25 mouse cellular contexts compared by ENCODE assay signal in the genomic region with DNA sequence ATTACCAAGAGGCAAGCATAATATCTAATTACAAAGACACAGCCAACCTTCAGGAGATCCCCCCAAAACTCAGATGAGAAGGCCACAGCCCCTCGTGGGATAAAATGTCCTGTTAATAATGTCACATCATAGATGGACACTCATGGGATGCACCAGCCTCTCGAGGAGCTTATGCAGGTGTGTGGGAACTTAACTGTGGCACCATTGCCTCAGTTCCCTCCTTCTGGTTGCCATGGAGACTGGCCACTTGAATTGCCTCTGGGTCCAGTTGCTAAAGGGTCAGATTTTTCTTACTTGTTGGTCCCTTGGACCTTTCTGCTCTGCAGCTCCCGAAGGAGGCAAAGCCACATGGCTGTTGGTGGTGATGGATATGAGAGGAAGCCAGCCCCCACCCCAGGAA. TPM values are rescaled to one million over a fixed set of nuclear protein-coding genes. Genes with fewer than 3 reads are reported as not detected.
A peak's percentile ranks its signal among the peaks of the same experiment; 100 is the strongest.
DNase-seq lines count a peak whose midpoint lies in the region.
"Had no signal": no experiment of that assay in that cellular context is flagged by ENCODE, and none has a peak within 500 bp of the region (broad histone marks: within the 10 kb centered on the region; RNA-seq: fewer than 3 reads in every experiment).

No protein-coding gene starts in this region.

- intact Hi-C loops in heart, postnatal 14 days (cut with DNase I) = no loop called here

- 39% methylated on average over 3 of the region's 3 CpGs for WGBS in heart, embryonic 10.5 days

- no peak overlapping the region for H3K27ac ChIP-seq in heart, embryonic 10.5 days
- H3K27ac ChIP-seq: embryonic facial prominence, embryonic 13.5 days; forebrain, embryonic 13.5 days; gastrocnemius, adult 2 months; heart, embryonic 15.5 days; hindbrain, embryonic 13.5 days had no signal

- DNase-seq in heart, embryonic 10.5 days (ENCODE audit: low spot score) = peak; percentile 71
- DNase-seq in heart, postnatal 14 days = no peak
- DNase-seq in R1 (ENCODE audit: low read depth, low spot score) = peak; percentile 54
- DNase-seq in embryo, embryonic 10.5 days (ENCODE audit: low spot score) = peak; percentile 31
- DNase-seq in mesoderm, embryonic 11.5 days (ENCODE audit: low read depth, low spot score) = peak; percentile 34
- no peak for DNase-seq in testis, postnatal 14 days (ENCODE audit: low spot score)
- DNase-seq: adrenal gland, adult 8-10 months; adrenal gland, postnatal 25 days; cerebellum, adult 18-20 months; cerebellum, adult 9-10 months; cerebellum, postnatal 14 days; forebrain, postnatal 0 days; gastrocnemius, adult 2 months; gastrocnemius, postnatal 14 days; heart, adult 11 months; heart, postnatal 10 days; heart, postnatal 4 days; kidney, adult 11 months; kidney, adult 8-10 months had no signal

- H3K36me3 ChIP-seq in heart, embryonic 10.5 days = no peaks in the 10 kb centered on the region
- H3K36me3 ChIP-seq: embryonic facial prominence, embryonic 13.5 days; heart, embryonic 12.5 days; heart, embryonic 15.5 days; hindbrain, embryonic 13.5 days had no signal

- no peaks in the 10 kb centered on the region for H3K27me3 ChIP-seq in heart, embryonic 10.5 days (ENCODE audit: insufficient read depth, poor library complexity, severe bottlenecking)
- H3K27me3 ChIP-seq: embryonic facial prominence, embryonic 13.5 days; forebrain, embryonic 13.5 days; heart, embryonic 12.5 days; heart, embryonic 15.5 days; hindbrain, embryonic 13.5 days had no signal

- H3K4me3 ChIP-seq in heart, embryonic 10.5 days = no peak overlapping the region
- H3K4me3 ChIP-seq: embryonic facial prominence, embryonic 13.5 days; erythroblast, embryonic 14.5 days; forebrain, embryonic 13.5 days; gastrocnemius, adult 2 months; heart, embryonic 12.5 days; heart, embryonic 15.5 days; hindbrain, embryonic 13.5 days had no signal

- no peaks in the 10 kb centered on the region for H3K9me3 ChIP-seq in heart, embryonic 10.5 days
- H3K9me3 ChIP-seq: embryonic facial prominence, embryonic 13.5 days; forebrain, embryonic 13.5 days; heart, embryonic 12.5 days; heart, embryonic 15.5 days; hindbrain, embryonic 13.5 days had no signal

- H3K4me1 ChIP-seq in heart, embryonic 10.5 days = peaks cover 53% of the 10 kb centered on the region
- H3K4me1 ChIP-seq: forebrain, embryonic 13.5 days had no signal

RNA-seq across cellular contexts. Expression of gene Tor1aip1, which starts 41.4 kb away (rescaled TPM):
- 35.6 and 38.8 TPM in 2 replicates for polyA plus RNA-seq in heart, embryonic 10.5 days (2016; fragmentation: Nextera tagmentation; extraction: Ambion mirVana)
- total RNA-seq in heart, postnatal 14 days (2021) = 10 to 100 TPM; 70.8 to 74.8 TPM

RNA-seq across cellular contexts. Expression of gene Tor1aip2, which starts 42.5 kb away (rescaled TPM):
- 92.8 and 108 TPM in 2 replicates for polyA plus RNA-seq in heart, embryonic 10.5 days (2016; fragmentation: Nextera tagmentation; extraction: Ambion mirVana)
- 10 to 100 TPM; 49.4 to 50.1 TPM for total RNA-seq in heart, postnatal 14 days (2021)

Comparison
In these comparisons a context has a peak if more than half of its experiments do, and no peak if none do; other contexts are left out.
1. DNase-seq: peak in heart, embryonic 10.5 days (single experiment), R1 (single experiment), embryo, embryonic 10.5 days (single experiment) and mesoderm, embryonic 11.5 days (single experiment); none in heart, postnatal 14 days (0 of 2) and testis, postnatal 14 days (single experiment).